29 mouse cellular contexts compared by ENCODE assay signal in the genomic region with DNA sequence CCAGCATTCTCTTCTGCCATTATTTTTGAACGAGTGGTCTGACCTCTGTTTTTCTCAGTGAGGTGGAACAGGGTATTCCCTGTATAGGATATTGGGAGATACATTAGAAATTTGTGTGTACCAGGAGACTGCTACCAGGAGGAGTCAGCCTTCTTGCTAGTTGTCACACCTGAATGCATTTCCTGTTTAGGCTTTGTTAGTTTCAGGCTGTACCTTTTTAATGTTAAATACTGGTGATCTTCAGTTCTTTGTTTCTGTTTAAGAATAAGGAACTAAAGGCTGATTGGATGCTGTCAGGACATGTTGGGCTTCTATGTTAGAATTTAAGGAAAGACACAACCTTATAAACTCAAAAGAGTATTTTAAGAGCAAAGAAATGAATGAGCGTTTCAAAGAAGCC. TPM values are rescaled to one million over a fixed set of nuclear protein-coding genes. Genes with fewer than 3 reads are reported as not detected.
"Had no signal": no experiment of that assay in that cellular context is flagged by ENCODE, and none has a peak within 500 bp of the region (broad histone marks: within the 10 kb centered on the region; RNA-seq: fewer than 3 reads in every experiment).

No protein-coding gene starts in this region.

- H3K27me3 ChIP-seq: limb, embryonic 12.5 days; limb, embryonic 13.5 days; limb, embryonic 15.5 days; liver, embryonic 12.5 days; liver, embryonic 13.5 days; liver, embryonic 15.5 days; lung, embryonic 15.5 days; megakaryocyte, embryonic 14.5 days; midbrain, embryonic 12.5 days; midbrain, embryonic 13.5 days; midbrain, embryonic 15.5 days; neural tube, embryonic 12.5 days; neural tube, embryonic 13.5 days had no signal

- H3K9ac ChIP-seq: limb, embryonic 12.5 days; limb, embryonic 13.5 days; limb, embryonic 15.5 days; liver, embryonic 12.5 days; liver, embryonic 13.5 days; liver, embryonic 14.5 days; liver, embryonic 15.5 days; liver, postnatal 0 days; lung, embryonic 14.5 days; lung, embryonic 15.5 days; midbrain, embryonic 12.5 days; midbrain, embryonic 13.5 days; midbrain, embryonic 15.5 days; neural tube, embryonic 12.5 days; neural tube, embryonic 13.5 days had no signal

- H3K4me3 ChIP-seq: limb, embryonic 10.5 days; limb, embryonic 12.5 days; limb, embryonic 13.5 days; limb, embryonic 15.5 days; liver, embryonic 12.5 days; liver, embryonic 13.5 days; liver, embryonic 15.5 days; lung, embryonic 15.5 days; megakaryocyte, embryonic 14.5 days; midbrain, embryonic 10.5 days; midbrain, embryonic 12.5 days; midbrain, embryonic 13.5 days; midbrain, embryonic 15.5 days; myocyte; neural tube, embryonic 12.5 days; neural tube, embryonic 13.5 days had no signal

- H3K9me3 ChIP-seq: limb, embryonic 10.5 days; limb, embryonic 12.5 days; limb, embryonic 13.5 days; limb, embryonic 15.5 days; liver, embryonic 12.5 days; liver, embryonic 13.5 days; liver, embryonic 15.5 days; lung, embryonic 15.5 days; megakaryocyte, embryonic 14.5 days; midbrain, embryonic 10.5 days; midbrain, embryonic 12.5 days; midbrain, embryonic 13.5 days; midbrain, embryonic 15.5 days; neural tube, embryonic 12.5 days; neural tube, embryonic 13.5 days had no signal

- DNase-seq: left cerebral cortex, postnatal 4 days; liver; liver, embryonic 13.5 days; liver, postnatal 0 days; lung, adult 18-20 months; lung, adult 2 months; lung, embryonic 14.5 days; lung, postnatal 10 days; lung, postnatal 36 days; lung, postnatal 4 days; midbrain, embryonic 14.5 days had no signal

- H3K36me3 ChIP-seq: limb, embryonic 10.5 days; limb, embryonic 12.5 days; limb, embryonic 13.5 days; limb, embryonic 15.5 days; liver, embryonic 12.5 days; liver, embryonic 13.5 days; liver, embryonic 15.5 days; lung, embryonic 15.5 days; midbrain, embryonic 10.5 days; midbrain, embryonic 12.5 days; midbrain, embryonic 13.5 days; midbrain, embryonic 15.5 days; neural tube, embryonic 12.5 days; neural tube, embryonic 13.5 days had no signal

- H3K4me1 ChIP-seq: liver, embryonic 12.5 days; liver, embryonic 13.5 days; liver, embryonic 15.5 days; lung, embryonic 15.5 days; megakaryocyte, embryonic 14.5 days; midbrain, embryonic 10.5 days; midbrain, embryonic 12.5 days; midbrain, embryonic 13.5 days; midbrain, embryonic 15.5 days had no signal

- H3K27ac ChIP-seq: limb, embryonic 10.5 days; limb, embryonic 12.5 days; limb, embryonic 13.5 days; limb, embryonic 15.5 days; liver, embryonic 12.5 days; liver, embryonic 13.5 days; liver, embryonic 14.5 days; liver, embryonic 15.5 days; lung, embryonic 15.5 days; macrophage; midbrain, embryonic 10.5 days; midbrain, embryonic 12.5 days; midbrain, embryonic 13.5 days; midbrain, embryonic 15.5 days; neural tube, embryonic 12.5 days; neural tube, embryonic 13.5 days had no signal

RNA-seq across cellular contexts. Expression of a gene that starts 26.6 kb away (rescaled TPM):
- total RNA-seq: megakaryocyte-erythroid progenitor cell, adult 5-6 weeks had no signal
